Mouse (Mus musculus) C2C12 (cell line): ENCODE measurements at regions not wholly inside any gene's neighbourhood (a gene's known extent, or its start where the extent isn't known, plus 50 kb on each side); places are given as distances from the start of the nearest gene placed in this dataset.

Experiments used
- CTCF ChIP-seq: IDR thresholded peaks from one replicate; pipeline ENCODE4 v1.5.1; 2011; ENCODE audit not compliant: control insufficient read depth, insufficient read depth, insufficient read length
- MAX ChIP-seq: IDR thresholded peaks from one replicate; pipeline ENCODE4 v1.6.1; 2011; ENCODE audit warnings: mild to moderate bottlenecking, control low read depth

DNA sequence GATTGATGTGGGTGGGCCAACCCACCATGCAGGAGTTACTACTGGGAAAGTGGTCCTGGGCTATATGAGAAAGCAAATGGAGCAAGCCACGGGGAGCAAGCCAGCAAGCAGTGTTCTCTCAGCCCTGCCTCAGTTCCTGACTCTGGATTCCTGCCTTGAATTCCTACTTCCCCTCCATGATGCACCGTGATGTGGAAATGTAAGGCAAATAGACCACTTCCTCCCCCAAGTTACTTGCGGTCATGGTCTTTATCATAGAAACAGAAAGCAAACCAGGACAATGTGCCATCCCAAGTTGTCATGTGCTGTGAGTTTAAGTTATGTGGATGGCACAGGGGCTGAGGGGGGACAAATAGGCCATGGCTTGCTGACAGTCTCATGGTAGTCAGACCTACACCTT is 139.5 kb downstream of the Snx10 start:
- TF ChIP-seq CTCF: no peak
- no peak for TF ChIP-seq MAX
